Mouse (Mus musculus) lung, postnatal 4 days (tissue): Measurements from ENCODE around the gene D17Wsu92e.

Source experiments
- DNase-seq, 2 experiments: peaks; one replicate each; pipeline ENCODE4 v3.0.0; 2021

The D17Wsu92e gene

GRCm38 (mm10) chr17:27790015-27790414 lies 30.4 kb downstream of the D17Wsu92e start:
- no peak for DNase-seq

- DNase-seq = no peak
Measured at GRCm38 (mm10) chr17:27788456-27789172, 31.8 kb downstream of the D17Wsu92e start.

- DNase-seq = no peak
Measured at GRCm38 (mm10) chr17:27783567-27783966, 36.9 kb downstream of the D17Wsu92e start.

GRCm38 (mm10) chr17:27781059-27781687 lies 39.3 kb downstream of the D17Wsu92e start:
- DNase-seq = no peak

- DNase-seq = no peak
Measured at GRCm38 (mm10) chr17:27779755-27780154, 40.7 kb downstream of the D17Wsu92e start.

- DNase-seq = no peak
Measured at GRCm38 (mm10) chr17:27778671-27779355, 41.6 kb downstream of the D17Wsu92e start.

- DNase-seq = peak; percentile 32 to 60
Measured at GRCm38 (mm10) chr17:27777823-27778222, 42.6 kb downstream of the D17Wsu92e start.

- no peak for DNase-seq
Measured at GRCm38 (mm10) chr17:27774198-27774597, 46.2 kb downstream of the D17Wsu92e start.

- DNase-seq = no peak
Measured at GRCm38 (mm10) chr17:27771616-27772015, 48.8 kb downstream of the D17Wsu92e start.

GRCm38 (mm10) chr17:27768817-27769542 lies 51.5 kb downstream of the D17Wsu92e start:
- peak; percentile 49 to 77 for DNase-seq

- DNase-seq = no peak
Measured at GRCm38 (mm10) chr17:27767543-27767942, 52.9 kb downstream of the D17Wsu92e start.

- no peak for DNase-seq
Measured at GRCm38 (mm10) chr17:27767120-27767519, 53.3 kb downstream of the D17Wsu92e start.

- no peak for DNase-seq
Measured at GRCm38 (mm10) chr17:27765066-27765465, 55.4 kb downstream of the D17Wsu92e start.

GRCm38 (mm10) chr17:27764453-27764852 lies 56.0 kb downstream of the D17Wsu92e start:
- no peak for DNase-seq

- DNase-seq = no peak
Measured at GRCm38 (mm10) chr17:27762884-27763283, 57.6 kb downstream of the D17Wsu92e start.

- DNase-seq = peak; percentile 79 to 84
Measured at GRCm38 (mm10) chr17:27761639-27762336, 58.7 kb downstream of the D17Wsu92e start.

- DNase-seq = peak in 1 of 2 experiments; percentile 63
Measured at GRCm38 (mm10) chr17:27760169-27760568, 60.3 kb downstream of the D17Wsu92e start.

GRCm38 (mm10) chr17:27751314-27752202 lies 68.9 kb downstream of the D17Wsu92e start:
- DNase-seq = no peak

- DNase-seq = no peak
Measured at GRCm38 (mm10) chr17:27750451-27750942, 70.0 kb downstream of the D17Wsu92e start.

GRCm38 (mm10) chr17:27748123-27748522 lies 72.3 kb downstream of the D17Wsu92e start:
- no peak for DNase-seq

GRCm38 (mm10) chr17:27746446-27746845 lies 74.0 kb downstream of the D17Wsu92e start:
- no peak for DNase-seq
